Mouse (Mus musculus) myocyte (in vitro differentiated cells): ENCODE measurements around the gene 4933406M09Rik.

Experiments
- CEBPB ChIP-seq: IDR thresholded peaks from 2 replicates; pipeline ENCODE4 v1.6.1; 2011; ENCODE audit warnings: mild to moderate bottlenecking, moderate library complexity; ENCODE audit not compliant: poor library complexity, insufficient read depth, severe bottlenecking
- MAX ChIP-seq: IDR thresholded peaks from one replicate; pipeline ENCODE4 v1.6.1; 2011; ENCODE audit warnings: low read depth, mild to moderate bottlenecking, control low read depth
- MYOD1 ChIP-seq, 3 experiments: IDR thresholded peaks; one replicate each; pipeline ENCODE4 v1.6.1; 2011; ENCODE audit warnings: control low read depth in 2 of 3, low read depth in 2 of 3, mild to moderate bottlenecking in 2 of 3, moderate library complexity in 1 of 3; ENCODE audit not compliant: insufficient read length in 2 of 3, control insufficient read depth in 1 of 3
- POLR2A ChIP-seq: IDR thresholded peaks from one replicate; pipeline ENCODE4 v1.6.1; 2011; ENCODE audit warnings: low read depth, mild to moderate bottlenecking, control low read depth, moderate library complexity; ENCODE audit not compliant: insufficient read length
- TCF12 ChIP-seq: IDR thresholded peaks from one replicate; pipeline ENCODE4 v1.6.1; 2011; ENCODE audit warnings: mild to moderate bottlenecking, control low read depth; ENCODE audit not compliant: poor library complexity, insufficient read depth, severe bottlenecking
- TCF3 ChIP-seq: IDR thresholded peaks from one replicate; pipeline ENCODE4 v1.6.1; 2011; ENCODE audit warnings: low read depth, control low read depth; ENCODE audit not compliant: insufficient read length
- USF1 ChIP-seq: IDR thresholded peaks from one replicate; pipeline ENCODE4 v1.6.1; 2011; ENCODE audit warnings: low read depth, mild to moderate bottlenecking, control low read depth, moderate library complexity

- TF ChIP-seq TCF12 (no peak), POLR2A (no peak), USF1 (no peak), CEBPB (no peak), TCF3 (no peak), MYOD1 (IDR thresholded peaks at IDR 0.05; ENCODE audit: control insufficient read depth in 1 of 3, insufficient read length in 2 of 3, low read depth in 2 of 3) (no peak), MAX (no peak)
Observed at GRCm38 (mm10) chr1:134385176-134385575, 564 bp upstream of the 4933406M09Rik start.
